Mouse (Mus musculus) CD4-positive, CD25-positive, alpha-beta regulatory T cell, adult 9 weeks (primary cell): ENCODE results near the gene Brip1. TPM values are rescaled to one million over a fixed set of nuclear protein-coding genes. Genes with fewer than 3 reads are reported as not detected.

Experiments
- polyA plus RNA-seq: library from polyadenylated mRNA; unstranded; fragments of 100-300 nt; shearing (Covaris generic); gene quantifications from one replicate; pipeline ENCODE4 v1.2.1, GENCODE M21; 2017

The Brip1 gene
- polyA plus RNA-seq, result 2.1 TPM

GRCm38 (mm10) chr11:86201037-86201786, at the start of gene Brip1:
TSS of gene Brip1 (minus strand) at chr11:86201193.

Other genes with a start within 250 kb of the Brip1 start
- gene Ints2, start 56.4 kb upstream of the Brip1 start, polyA plus RNA-seq, result 24.1 TPM
- 6.3 TPM for gene Med13, start 156.4 kb upstream of the Brip1 start, polyA plus RNA-seq